Mouse (Mus musculus) heart, adult 2 months (tissue): ENCODE measurements at regions not wholly inside any gene's neighbourhood (a gene's known extent, or its start where the extent isn't known, plus 50 kb on each side); places are given as distances from the start of the nearest gene placed in this dataset.

Experiments
- CTCF ChIP-seq: fragments of 200-600 bp; IDR thresholded peaks from 2 replicates; pipeline ENCODE4 v1.8.1; 2022; ENCODE audit warnings: antibody characterized with exemption, mild to moderate bottlenecking, moderate library complexity
- EP300 ChIP-seq: fragments of 200-500 bp; IDR thresholded peaks from 2 replicates; pipeline ENCODE4 v1.6.1; 2011; ENCODE audit warnings: low read depth, low read length, control low read depth; ENCODE audit not compliant: insufficient read depth
- POLR2A ChIP-seq: fragments of 200-500 bp; IDR thresholded peaks from 2 replicates; pipeline ENCODE4 v1.6.1; 2011; ENCODE audit warnings: mild to moderate bottlenecking, low read depth, low read length, control low read depth; ENCODE audit not compliant: insufficient read depth

GRCm38 (mm10) chr7:40064631-40065030, 547.1 kb downstream of the Zfp619 start:
- TF ChIP-seq CTCF (no peak), POLR2A (no peak), EP300 (no peak)
